Mouse (Mus musculus): ENCODE data around the gene Nabp2.

Gene Nabp2

DNA sequence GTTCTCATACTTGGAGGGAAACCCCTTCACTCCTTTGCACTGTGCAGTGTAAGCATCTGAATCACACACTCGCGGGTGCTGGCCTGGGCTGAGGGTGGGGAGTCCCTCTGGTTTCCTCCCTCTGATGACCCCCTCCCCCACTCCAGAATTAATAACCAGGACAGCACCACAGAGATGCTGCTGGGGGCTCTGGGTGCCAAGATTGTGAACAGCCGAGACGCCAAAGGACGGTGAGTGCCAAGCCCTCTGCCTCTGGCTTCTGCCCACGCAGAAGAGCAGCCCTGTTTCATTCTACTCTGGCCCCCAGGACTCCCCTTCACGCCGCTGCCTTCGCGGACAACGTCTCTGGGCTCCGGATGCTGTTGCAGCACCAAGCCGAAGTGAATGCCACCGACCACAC is 22.4 kb downstream of the Nabp2 start:
- no peak for DNase-seq (ENCODE audit: low spot score in 2 of 2)

DNA sequence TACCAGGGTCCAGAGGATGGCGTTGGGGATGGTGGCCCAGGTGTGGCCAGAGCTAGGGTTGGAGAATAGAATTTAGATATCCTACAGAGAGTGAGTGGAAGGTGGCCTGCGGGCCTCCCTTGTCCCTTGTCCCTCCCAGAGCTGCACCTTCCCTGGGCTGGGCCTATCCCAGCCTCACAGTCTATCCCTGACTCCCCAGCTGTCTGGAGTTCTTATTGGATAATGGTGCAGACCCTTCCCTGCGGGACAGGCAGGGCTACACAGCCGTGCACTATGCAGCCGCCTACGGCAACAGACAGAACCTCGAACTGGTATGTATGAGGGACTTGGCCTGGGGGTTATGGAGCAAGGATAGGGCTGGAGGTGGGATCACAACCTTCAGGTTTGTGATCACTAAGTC is 25.4 kb downstream of the Nabp2 start:
- no peak for DNase-seq (ENCODE audit: low spot score in 2 of 2)

DNA sequence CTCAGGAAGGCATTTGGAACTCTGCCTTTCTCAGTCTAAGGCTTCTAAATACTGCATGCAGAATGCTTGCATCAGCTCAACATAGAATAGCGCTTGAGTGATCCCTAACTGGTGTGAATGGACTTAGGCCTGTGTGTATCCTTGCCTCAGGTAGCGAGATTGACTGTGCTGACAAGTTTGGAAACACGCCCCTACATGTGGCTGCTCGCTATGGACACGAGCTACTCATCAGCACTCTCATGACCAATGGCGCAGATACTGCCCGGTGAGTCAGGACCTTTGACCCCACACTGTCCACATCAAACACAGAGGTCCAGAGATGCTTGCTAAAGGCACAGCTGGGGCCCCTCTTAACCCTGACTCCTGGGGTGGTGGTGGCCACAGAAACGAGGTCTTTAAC is 28.8 kb downstream of the Nabp2 start:
- DNase-seq (ENCODE audit: low spot score in 2 of 2): no peak

DNA sequence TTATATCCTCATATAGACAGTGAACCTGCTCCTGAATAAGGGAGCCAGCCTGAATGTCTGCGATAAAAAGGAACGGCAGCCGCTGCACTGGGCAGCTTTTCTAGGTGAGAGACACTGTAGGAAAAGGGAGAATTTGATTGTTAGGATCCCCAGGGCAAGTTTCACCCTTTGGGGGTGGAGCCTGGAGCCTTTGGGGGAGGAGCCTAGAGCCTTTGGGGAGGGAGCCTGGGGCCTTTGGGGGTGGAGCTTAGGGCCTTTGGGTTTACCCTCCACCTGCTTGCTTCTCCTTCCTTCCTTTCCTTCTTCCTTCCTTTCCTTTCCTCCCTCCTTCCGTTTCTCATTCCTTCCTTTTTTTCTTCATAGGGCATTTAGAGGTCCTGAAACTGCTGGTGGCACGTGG is 30.7 kb downstream of the Nabp2 start:
- DNase-seq (ENCODE audit: low spot score in 2 of 2): no peak

DNA sequence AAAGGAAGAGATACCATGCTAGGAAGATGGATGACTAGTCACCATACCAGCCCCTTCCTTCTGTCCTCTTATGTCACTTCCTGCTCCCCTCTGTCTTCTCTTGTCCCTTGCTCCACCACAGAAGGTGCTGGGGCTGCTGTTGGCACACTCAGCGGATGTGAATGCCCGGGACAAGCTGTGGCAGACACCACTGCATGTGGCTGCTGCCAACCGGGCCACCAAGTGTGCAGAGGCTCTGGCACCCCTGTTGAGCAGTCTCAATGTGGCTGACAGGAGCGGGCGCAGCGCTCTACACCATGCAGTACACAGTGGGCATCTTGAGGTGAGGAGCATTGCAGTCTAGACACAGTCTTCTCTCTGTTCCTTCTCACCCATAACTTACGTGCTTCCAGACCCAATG is 32.0 kb downstream of the Nabp2 start:
- DNase-seq (ENCODE audit: low spot score in 2 of 2): no peak

DNA sequence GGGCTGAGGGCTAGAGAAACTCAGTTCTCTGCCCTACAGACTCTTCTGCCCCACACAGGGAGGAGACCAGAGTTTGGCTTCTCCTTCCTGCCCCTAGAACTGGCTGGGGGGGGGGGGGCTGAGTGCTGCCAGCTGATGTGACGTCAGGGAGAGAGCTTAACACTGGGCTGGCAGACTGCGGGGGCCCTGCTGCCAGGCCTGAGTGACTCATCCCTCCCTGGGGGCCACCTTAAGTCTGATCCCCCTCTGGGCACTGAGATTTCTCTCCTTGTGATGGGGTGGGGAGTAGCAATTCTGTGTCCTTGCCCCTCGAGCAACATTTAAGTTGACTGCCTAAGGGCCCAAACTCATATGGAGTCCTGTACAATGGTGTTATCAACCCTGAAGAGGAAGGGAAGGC is 32.8 kb downstream of the Nabp2 start:
- DNase-seq (ENCODE audit: low spot score in 2 of 2): no peak

DNA sequence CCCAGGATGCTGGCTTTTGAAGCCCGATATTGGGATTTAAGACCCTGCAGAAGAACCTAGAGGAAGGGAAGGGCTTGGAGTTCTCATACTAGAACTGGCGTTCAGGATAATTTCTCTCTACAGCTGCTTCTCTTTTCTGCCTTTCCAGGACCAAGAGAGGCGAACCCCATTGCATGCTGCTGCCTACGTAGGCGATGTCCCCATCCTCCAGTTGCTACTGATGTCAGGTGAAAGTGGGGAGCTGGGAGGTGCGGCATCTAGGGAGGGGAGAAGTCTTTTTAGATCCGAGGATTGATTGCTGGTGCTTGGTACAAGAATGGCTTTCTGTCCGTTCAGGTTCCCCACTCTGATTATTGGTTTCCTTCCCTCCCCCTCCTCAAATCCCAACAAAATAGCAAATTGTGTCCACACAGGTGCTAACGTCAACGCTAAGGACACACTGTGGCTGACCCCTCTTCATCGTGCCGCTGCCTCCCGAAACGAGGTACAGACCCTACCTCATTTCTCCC is 33.3 kb downstream of the Nabp2 start:
- no peak for DNase-seq (ENCODE audit: low spot score in 2 of 2)

DNA sequence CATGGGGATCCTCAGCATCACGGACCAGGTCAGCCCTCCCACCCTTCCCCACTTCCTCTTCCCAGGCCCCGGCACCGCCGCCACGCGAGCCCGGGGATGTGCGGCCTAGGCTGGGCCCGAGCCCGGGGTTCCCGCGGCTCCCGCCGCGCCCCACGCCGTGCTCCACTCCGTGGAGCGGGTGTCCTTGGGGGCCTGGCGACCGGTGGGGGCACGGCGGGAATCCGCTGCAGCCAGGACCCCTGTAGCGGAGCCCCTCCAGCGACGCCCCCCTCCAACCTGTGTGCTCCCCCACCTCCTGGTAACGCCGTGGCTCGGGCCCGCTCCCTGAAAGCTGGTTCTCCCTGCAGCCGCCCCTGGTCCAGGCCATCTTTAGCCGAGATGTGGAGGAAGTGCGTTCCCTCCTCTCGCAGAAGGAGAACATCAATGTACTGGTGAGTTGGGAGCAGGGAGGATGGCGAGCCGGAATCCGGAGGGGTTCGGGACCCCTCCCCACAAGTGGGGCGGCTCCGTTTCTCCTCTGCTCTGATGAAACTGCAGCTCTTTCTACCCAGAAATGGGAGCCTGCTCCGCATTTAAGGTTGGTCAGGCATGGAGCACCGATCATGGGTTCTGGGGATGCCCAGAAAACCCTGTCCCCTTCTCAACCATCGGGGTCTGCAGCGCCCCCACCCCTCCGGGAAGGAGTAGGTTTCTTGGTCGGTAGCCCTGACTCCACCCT is 33.9 kb downstream of the Nabp2 start:
- DNase-seq (ENCODE audit: low spot score in 2 of 2): no peak

DNA sequence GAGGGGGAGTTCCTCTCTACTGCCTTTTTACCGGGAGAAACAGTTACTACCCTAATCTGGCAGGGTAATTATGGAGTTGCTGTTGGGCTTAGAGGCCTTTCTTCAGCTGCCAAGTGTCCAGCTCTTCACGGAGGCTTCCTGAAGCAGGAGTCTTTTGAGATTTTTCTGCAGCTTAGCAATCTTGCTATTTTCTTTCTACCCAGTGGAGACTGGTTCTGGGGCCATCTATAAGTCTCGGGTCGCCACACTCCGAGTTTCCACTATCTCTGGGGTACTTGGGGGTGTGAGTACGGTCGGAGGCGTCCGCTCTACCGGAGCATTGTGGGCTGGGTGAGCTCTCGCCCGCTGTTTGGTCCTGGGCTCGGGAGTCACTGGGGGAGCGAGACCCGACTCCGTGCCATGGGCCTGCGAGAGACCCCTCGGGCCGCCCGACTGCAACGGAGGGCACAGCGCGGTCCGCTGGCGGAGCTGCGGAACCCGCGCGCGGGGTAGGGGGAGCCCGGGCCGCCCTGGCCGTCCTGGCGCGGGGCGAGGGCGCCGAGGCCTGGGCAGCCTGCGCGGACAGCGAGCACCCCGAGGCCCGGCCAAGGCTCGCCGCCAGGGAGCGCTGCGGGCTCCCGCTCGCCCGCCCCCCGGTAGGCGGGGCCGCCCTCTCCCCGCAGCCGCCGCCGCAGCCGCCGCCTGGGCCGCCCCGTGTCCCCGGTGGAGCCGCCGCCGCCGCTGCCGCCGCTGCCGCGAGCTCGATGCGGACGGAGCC is 34.7 kb downstream of the Nabp2 start, which contains the start of gene Ankrd52:
Gene Ankrd52, plus strand, starts transcription at position 661 of the 757 bp plus-strand sequence.
- DNase-seq (ENCODE audit: low spot score in 2 of 2): peak; percentile 74 to 83

DNA sequence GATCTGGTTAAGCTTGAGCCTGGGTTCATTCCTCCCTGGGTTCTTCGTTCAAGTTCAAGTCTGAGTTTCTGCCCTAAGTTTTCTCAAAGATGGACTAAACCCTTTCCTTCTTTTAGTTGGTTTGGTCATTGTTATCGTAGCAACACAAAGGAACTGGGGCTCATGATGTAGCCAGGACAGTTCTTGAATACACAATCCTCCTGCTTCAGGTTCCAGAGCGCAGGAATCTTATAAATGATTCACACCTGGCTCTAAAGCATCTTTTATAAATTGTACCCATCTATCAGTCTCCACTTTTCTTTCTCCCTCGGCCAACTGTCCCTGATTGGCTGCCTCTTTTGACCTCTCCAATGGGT is 35.2 kb downstream of the Nabp2 start:
- no peak for DNase-seq (ENCODE audit: low spot score in 2 of 2)

DNA sequence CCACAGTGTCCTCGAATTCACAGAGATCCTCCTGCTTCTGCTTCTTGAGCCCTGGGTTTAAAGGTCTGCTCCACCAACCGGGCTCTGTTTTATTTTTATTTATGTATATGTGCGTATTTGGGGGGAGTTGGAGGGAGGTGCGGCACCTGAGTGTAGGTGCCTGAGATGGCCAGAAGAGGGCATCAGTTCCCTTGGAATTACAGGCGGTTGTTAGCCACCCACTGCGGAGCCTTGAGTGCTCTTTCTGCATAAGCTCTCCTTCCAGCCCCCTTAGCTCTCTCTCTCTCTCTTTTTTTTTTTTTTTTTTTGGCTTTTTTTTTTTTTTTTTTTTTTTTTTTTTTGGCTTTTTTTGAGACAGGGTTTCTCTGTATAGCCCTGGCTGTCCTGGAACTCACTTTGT is 36.9 kb downstream of the Nabp2 start:
- DNase-seq (ENCODE audit: low spot score in 2 of 2): no peak

DNA sequence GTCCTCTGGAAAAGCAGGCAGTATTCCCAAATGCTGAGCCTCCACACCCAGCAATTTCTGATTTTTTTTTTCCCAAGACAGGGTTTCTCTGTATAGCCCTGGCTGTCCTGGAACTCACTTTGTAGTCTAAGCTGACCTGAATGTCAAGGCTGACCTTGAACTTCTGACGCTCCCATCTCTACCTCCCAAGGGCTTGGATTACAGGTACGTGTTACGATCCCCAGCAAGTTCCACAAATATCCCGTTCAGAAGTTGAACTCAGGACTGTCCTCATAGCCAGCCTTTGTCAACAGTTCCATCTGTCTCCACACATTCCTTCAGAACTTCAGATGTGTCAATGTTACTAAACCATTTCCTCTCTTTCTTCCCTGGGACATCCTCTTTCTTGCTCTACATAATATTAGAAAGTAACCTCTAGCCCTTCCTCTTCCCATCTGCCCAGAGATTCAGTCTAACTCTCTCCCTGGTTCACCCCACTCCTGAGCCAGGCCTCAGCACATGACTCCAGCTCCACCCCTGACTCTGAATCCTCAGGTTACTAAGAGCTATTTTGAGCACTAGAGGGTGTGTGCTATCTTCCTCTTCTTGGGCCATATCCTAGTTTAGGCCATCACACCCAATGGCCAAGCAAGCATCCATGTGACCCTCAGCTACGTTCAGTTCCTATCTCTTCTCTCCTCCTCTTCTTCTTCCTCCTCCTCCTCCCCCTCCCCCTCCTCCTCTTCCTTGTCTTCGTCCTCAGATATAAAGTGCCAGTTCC is 38.1 kb downstream of the Nabp2 start:
- no peak for DNase-seq (ENCODE audit: low spot score in 2 of 2)

DNA sequence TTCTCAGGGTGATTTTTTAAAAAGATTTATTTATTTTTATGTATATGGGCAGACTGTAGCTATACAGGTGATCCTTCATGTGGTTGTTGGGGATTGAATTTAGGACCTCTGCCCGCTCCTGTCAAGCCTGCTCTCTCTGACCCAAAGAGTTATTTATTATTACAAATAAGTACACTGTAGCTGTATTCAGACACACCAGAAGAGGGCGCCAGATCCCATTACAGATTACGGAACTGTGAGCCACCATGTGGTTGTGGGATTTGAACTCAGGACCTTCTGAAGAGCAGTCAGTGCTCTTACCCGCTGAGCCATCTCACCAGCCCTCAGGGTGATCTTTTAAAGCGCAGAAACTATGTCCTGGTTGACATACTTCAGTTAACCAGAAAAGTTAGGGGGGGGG is 39.1 kb downstream of the Nabp2 start:
- DNase-seq (ENCODE audit: low spot score in 2 of 2): no peak

DNA sequence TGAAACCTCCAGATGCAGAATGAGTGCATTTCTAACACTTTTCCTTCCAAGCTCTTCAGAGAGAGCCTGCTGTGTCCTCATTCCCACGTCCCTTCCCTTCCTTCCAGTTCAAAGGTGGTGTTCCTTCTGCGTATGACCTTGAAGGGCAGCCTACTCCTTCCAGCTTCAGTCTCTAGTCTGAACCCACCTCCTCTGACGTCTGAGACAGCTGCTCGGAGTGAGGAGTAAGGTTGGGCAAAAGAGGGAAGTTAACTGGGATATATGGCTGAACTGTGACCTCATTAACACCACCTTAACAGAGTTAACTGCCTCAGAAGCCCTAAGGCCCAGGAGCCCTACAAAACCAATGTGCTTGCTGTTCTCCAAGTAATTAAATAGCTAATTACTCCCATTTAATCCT is 40.7 kb downstream of the Nabp2 start:
- no peak for DNase-seq (ENCODE audit: low spot score in 2 of 2)

DNA sequence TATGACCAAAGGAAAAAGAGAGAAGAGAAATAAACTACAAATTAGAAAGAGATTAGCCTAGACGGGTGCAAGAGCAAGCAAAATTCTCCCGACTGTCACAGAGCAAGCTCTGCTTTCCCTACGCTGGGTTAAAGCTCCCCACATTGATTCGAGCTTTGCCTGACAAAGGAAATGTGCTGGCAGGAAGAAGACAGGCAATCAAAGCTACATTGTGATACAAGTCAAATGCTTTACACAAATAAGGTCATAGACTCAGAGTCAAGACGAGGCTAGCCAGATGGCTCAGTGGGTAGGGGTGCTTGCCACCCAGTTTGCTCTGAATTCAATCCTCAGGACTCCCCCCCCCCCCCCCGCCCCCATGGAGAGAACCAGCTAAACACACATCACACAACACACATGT is 41.3 kb downstream of the Nabp2 start:
- DNase-seq (ENCODE audit: low spot score in 2 of 2): no peak

DNA sequence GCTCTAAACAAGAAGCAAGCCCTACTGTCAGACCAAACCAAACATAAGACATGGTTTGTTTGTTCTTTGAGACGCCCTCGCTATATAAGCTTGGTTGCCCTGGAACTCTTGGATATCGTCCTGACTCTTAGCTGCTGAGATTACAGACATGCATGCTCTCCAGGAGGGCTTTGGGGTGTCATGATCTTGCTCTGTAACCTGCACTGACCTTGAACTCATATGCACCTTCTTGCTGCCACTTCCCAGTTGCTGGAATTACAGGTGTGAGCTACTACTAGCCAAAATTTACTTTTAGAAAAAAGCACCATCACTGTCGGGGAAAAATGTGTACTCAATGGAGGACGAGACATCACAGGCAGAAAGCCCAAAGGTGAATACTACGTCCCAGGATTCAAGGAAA is 41.7 kb downstream of the Nabp2 start:
- no peak for DNase-seq (ENCODE audit: low spot score in 2 of 2)

DNA sequence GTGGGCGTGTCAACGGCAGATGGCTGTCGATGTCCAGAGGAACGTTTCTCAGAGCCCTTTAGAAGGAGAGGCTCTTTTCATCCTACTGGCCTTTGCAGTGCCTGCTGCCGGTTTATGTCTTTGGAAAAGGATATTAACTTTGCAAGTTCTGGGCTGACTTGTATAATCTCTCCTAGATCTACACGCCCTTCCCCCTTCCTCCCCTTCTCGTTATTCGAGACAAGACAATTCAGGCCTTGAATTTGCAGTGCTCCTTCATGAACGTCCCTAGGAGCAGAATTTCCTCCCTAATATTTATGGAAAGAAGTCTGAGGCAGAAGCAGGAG is 42.1 kb downstream of the Nabp2 start:
- no peak for DNase-seq (ENCODE audit: low spot score in 2 of 2)

DNA sequence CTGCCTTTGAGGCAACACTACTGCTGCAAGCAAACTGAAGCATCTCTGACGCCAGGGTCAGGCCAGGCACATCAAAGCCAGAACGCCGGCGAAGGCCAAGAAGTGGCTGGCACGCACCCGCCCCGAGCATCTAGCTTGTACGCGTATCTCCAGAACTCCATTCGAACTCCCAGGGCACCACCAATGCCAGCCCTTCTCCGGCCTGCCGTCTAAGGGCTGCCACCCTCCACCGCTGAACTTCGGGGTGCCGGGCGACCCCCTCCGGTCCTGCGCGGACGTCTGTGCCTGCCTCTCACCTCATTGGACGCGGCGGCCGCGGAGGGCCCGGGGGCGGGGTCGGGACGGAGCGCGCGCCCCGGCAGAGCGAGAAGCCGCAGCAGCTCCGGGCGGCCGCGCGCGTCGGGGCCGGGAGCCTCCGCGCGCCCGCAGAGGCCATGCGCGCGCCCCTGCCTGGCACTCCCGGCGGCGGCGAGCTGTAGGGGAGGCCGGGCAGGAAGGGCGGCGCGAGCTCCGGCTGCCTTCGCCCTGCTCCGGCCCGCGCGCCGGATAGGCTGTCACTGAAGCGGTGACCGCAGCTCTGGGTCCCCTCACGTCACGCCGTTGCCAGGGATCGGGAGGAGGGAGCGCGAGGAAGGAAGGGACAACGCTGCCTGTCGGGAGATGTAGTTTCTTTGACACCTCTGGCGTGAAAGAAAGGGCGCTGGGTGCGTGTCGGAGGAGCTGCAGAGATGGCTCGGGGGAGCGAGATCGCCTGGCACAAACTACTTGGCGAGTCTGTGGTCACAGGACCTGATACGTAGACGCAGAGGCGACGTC is 42.7 kb downstream of the Nabp2 start, which contains the start of gene Coq10a:
Gene Coq10a, minus strand, starts transcription at position 596 of the 816 bp plus-strand sequence.
- peak; percentile 84 for DNase-seq (ENCODE audit: low spot score in 2 of 2)

DNA sequence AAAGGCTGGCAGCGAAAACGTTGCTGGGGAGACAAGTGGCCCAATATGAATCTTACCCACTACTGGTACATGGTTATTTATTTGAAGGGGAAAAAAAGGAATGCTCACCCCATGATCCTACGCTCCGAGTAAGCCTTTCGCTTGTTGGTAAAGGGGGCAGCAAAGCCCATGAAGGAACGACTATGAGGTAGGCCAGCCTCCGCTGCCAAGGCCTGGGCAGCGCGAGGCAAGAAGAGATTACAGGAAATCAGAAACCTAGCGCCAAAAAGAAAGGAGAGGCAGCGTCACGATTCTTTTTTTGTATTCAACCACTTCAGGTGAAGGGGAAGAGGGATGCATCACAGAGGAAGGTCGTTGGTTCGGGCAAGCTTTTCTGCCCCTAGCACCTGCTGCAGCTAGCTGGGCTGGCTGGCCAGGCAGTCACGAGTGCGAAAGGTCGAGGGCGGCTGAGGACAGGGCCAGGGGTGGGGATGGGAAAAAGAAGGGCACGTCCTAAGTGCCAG is 43.3 kb downstream of the Nabp2 start:
- no peak for DNase-seq (ENCODE audit: low spot score in 2 of 2)

DNA sequence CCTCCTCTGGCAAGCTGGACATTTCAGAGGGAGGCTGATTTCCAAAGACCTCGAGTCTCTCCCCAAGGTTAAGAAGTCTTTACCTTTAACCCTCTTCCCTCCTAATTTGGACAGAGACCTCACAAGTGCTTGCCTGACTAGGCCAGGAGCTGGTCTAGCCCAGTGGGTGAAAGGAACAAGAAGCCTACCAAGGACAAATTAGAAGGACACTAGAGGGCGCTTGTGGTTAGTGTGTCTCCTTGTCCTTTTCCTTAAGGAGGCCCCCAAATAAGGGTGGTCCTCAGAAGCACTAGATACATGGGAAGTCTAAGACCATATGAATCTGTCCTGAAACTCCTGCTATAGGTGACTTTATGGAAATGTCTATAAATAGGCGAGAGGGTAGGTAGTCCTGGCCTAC is 48.7 kb downstream of the Nabp2 start:
- no peak for DNase-seq (ENCODE audit: low spot score in 2 of 2)

DNA sequence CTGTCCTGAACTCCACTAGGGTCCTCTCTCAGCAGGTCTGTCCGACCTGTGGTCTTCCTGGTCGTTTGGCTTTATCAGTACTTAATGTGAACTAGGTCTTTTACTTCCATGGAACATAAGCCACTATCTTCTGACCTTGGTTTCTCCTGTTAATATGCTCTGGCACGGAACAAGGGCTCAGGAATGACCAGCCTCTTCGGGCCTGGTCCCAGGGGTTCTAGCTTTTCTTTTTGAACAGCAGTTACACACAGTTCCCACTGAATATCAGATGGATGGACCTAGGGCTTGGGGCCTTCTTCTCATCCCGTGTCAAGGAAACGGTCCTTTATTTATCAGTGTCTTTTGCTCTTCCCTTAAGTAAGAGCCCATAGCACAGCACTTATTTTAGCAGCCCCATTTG is 49.5 kb downstream of the Nabp2 start:
- no peak for DNase-seq (ENCODE audit: low spot score in 2 of 2)

DNA sequence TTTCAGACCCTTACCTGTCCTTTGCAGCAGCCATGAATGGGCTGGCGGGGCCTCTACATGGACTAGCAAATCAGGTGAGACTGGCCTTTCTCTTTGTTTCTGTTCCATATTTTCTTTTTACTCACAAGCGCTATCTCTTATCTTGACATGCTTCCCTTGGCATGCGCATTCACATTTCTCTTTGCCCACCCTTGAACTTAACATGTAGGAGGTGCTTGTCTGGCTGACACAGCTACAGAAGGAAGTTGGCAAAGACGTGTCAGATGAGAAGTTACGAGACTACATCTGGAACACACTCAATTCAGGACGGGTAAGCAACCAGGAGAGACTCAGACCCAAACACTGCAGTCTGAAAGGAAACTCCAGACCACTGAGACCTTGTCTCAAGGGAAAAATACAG is 52.1 kb downstream of the Nabp2 start:
- no peak for DNase-seq (ENCODE audit: low spot score in 2 of 2)
